Mouse (Mus musculus) myocyte (in vitro differentiated cells): ENCODE measurements at regions not wholly inside any gene's neighbourhood (a gene's known extent, or its start where the extent isn't known, plus 50 kb on each side); places are given as distances from the start of the nearest gene placed in this dataset.

Experiments
- CEBPB ChIP-seq: IDR thresholded peaks from 2 replicates; pipeline ENCODE4 v1.6.1; 2011; ENCODE audit warnings: mild to moderate bottlenecking, moderate library complexity; ENCODE audit not compliant: poor library complexity, insufficient read depth, severe bottlenecking
- MAX ChIP-seq: IDR thresholded peaks from one replicate; pipeline ENCODE4 v1.6.1; 2011; ENCODE audit warnings: low read depth, mild to moderate bottlenecking, control low read depth

DNA sequence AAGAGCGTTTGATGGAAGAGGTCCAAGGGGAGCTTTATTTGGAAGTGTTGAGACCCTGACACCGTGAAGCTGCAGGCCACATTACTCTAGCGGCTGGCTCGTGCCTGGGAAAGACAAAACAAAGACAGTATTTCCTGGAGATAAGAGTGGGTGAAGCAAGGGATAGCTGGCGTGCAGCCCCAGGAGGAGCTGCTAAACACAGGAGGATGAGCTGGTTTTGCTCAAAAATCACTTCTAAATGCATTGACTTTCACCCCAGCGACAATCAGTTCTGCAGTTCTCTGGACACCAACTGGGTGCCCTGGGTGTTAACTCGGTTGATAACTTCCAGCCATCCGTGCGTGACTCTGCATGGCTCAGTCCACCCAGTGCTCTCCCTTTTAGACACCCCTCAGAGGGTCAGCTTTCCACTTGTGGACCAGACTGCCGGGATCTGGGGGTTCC, 190.8 kb upstream of the Daam1 start:
- TF ChIP-seq MAX (no peak), CEBPB (no peak)
